Mouse (Mus musculus) monocyte, adult 5-6 weeks (primary cell): Measurements from ENCODE around the gene Copa. TPM values are rescaled to one million over a fixed set of nuclear protein-coding genes. Genes with fewer than 3 reads are reported as not detected.

Experiments used
- total RNA-seq: library from RNA; stranded (forward); fragments of 200-1000, 200-491, 200-594 nt; gene quantifications from 3 replicates; pipeline ENCODE4 v1.2.3, GENCODE M21; 2017

The Copa gene
- total RNA-seq, 1 experiment from 2014 or later: 154 TPM

Other genes starting within 250 kb of the Copa start
- gene Cd84, start 242.8 kb upstream of the Copa start, total RNA-seq: 152 to 228 TPM (median 167 TPM) in 3 replicates
- 8.1 to 13.8 TPM (median 8.4 TPM) in 3 replicates for gene Gm10521, start 186.9 kb upstream of the Copa start, total RNA-seq
- gene Slamf6, start 165.0 kb upstream of the Copa start, total RNA-seq: 9.1 to 21.9 TPM (median 19.7 TPM) in 3 replicates
- 0.67 to 2.7 TPM (median 1.2 TPM) in 3 replicates for gene Vangl2, start 54.1 kb upstream of the Copa start, total RNA-seq
- not detected in 3 replicates for gene Nhlh1, start 25.0 kb upstream of the Copa start, total RNA-seq
- gene Ncstn, start 266 bp downstream of the Copa start, total RNA-seq: 47.2 to 70.4 TPM (median 56.3 TPM) in 3 replicates
- gene Pex19, start 44.2 kb downstream of the Copa start, total RNA-seq: 42.1 to 57.3 TPM (median 52.1 TPM) in 3 replicates
- 77.0 to 164 TPM (median 136 TPM) in 3 replicates for gene Dcaf8, start 65.6 kb downstream of the Copa start, total RNA-seq
- 23.3 to 71.6 TPM (median 23.9 TPM) in 3 replicates for gene Pea15a, start 124.3 kb downstream of the Copa start, total RNA-seq
- gene Casq1, start 137.3 kb downstream of the Copa start, total RNA-seq: not detected in 3 replicates
- gene Atp1a4, start 175.9 kb downstream of the Copa start, total RNA-seq: 0.43 TPM in 1 of 3 replicates, not detected in the others
- gene Igsf8, start 179.1 kb downstream of the Copa start, total RNA-seq: 13.0 to 18.8 TPM (median 16.7 TPM) in 3 replicates
- not detected in 3 replicates for gene Atp1a2, start 215.5 kb downstream of the Copa start, total RNA-seq
- gene Kcnj9, start 246.8 kb downstream of the Copa start, total RNA-seq: 0.29 TPM in 1 of 3 replicates, not detected in the others